Mouse (Mus musculus) inflammation-experienced regulatory T-cells, adult 6 months (primary cell): ENCODE measurements around the gene Fam172a. TPM values are rescaled to one million over a fixed set of nuclear protein-coding genes. Genes with fewer than 3 reads are reported as not detected.

Experiments
- ATAC-seq: one replicate; pipeline ENCODE4 v1.8.0; 2017
- polyA plus RNA-seq, 3 experiments: library from polyadenylated mRNA; unstranded; fragments of 100-300 nt; shearing (Covaris generic); gene quantifications; one replicate each; pipeline ENCODE4 v1.2.1; 2017

The Fam172a gene
- polyA plus RNA-seq, 3 experiments from 2014 or later, result 29.0 to 39.3 (median 29.8) TPM

GRCm38 (mm10) chr13:78181071-78181929 is 479.5 kb downstream of the Fam172a start:
- ATAC-seq, result no peak

GRCm38 (mm10) chr13:78181930-78182558 is 480.2 kb downstream of the Fam172a start:
- ATAC-seq, result no peak

- ATAC-seq, result no peak
These were observed 481.2 kb downstream of the Fam172a start for GRCm38 (mm10) chr13:78183004-78183403.

- ATAC-seq, result no peak
These were observed 482.2 kb downstream of the Fam172a start for GRCm38 (mm10) chr13:78183986-78184385.

GRCm38 (mm10) chr13:78184786-78185466 is 483.1 kb downstream of the Fam172a start:
- ATAC-seq, result no peak

- no peak for ATAC-seq
These were observed 484.6 kb downstream of the Fam172a start for GRCm38 (mm10) chr13:78186340-78186946.

GRCm38 (mm10) chr13:78187833-78188232 is 486.0 kb downstream of the Fam172a start:
- ATAC-seq, result no peak

- no peak for ATAC-seq
These were observed 487.8 kb downstream of the Fam172a start for GRCm38 (mm10) chr13:78189586-78189985.

- no peak for ATAC-seq
These were observed 491.4 kb downstream of the Fam172a start for GRCm38 (mm10) chr13:78193211-78193610.

- no peak for ATAC-seq
These were observed 492.5 kb downstream of the Fam172a start for GRCm38 (mm10) chr13:78194135-78194849.

GRCm38 (mm10) chr13:78194850-78195600 is 493.2 kb downstream of the Fam172a start:
- no peak for ATAC-seq

- ATAC-seq, result no peak
These were observed 493.8 kb downstream of the Fam172a start for GRCm38 (mm10) chr13:78195601-78196115.

GRCm38 (mm10) chr13:78196236-78196796 is 494.5 kb downstream of the Fam172a start:
- ATAC-seq, result no peak

- no peak for ATAC-seq
These were observed 495.5 kb downstream of the Fam172a start for GRCm38 (mm10) chr13:78197286-78197818.

GRCm38 (mm10) chr13:78197819-78198390 is 496.1 kb downstream of the Fam172a start:
- ATAC-seq, result no peak

GRCm38 (mm10) chr13:78198391-78198870 is 496.6 kb downstream of the Fam172a start:
- ATAC-seq, result no peak

GRCm38 (mm10) chr13:78198871-78199641 is 497.2 kb downstream of the Fam172a start:
- no peak for ATAC-seq

- no peak for ATAC-seq
These were observed 497.9 kb downstream of the Fam172a start, which contains the start of gene Nr2f1 for GRCm38 (mm10) chr13:78199642-78200160. TSS of gene Nr2f1 (minus strand) at chr13:78199757.

GRCm38 (mm10) chr13:78200407-78200806 is 498.6 kb downstream of the Fam172a start:
- no peak for ATAC-seq
